Mouse (Mus musculus): Measurements from ENCODE around the gene Apc2.

DNA sequence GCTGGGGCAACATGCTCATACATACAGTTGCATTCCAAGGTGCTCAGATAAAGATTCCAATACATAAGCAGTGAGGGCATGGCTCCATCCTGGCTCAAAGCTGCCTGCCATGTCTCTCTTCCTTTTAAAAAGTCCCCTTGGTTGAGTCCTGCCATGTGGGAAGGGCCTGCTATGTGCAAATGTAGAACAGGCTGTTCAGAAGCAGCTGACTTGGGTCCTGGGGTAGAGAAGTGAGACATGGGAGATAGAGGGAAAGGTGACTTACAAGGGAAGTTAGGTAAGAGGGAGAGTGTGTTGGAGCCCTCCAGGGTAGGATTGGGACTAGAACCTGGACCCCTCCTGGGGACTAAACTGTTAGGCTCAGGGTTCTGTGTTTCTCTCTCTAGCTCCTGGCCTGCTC lies 43.8 kb upstream of the Apc2 start:
- TF ChIP-seq CTCF (IDR thresholded peaks at IDR 0.05; ENCODE audit: low read depth), result no peak
- no peak for TF ChIP-seq EP300 (IDR thresholded peaks at IDR 0.05; ENCODE audit: low read depth)
